Mouse (Mus musculus) G1E-ER4 (cell line): Measurements from ENCODE around the gene Ccdc148. TPM values are rescaled to one million over a fixed set of nuclear protein-coding genes. Genes with fewer than 3 reads are reported as not detected.

Source experiments
- GATA1 ChIP-seq: IDR thresholded peaks from one replicate; pipeline ENCODE4 v1.8.0; 2012; ENCODE audit warnings: low read length, inconsistent platforms
- polyA plus RNA-seq: library from polyadenylated mRNA; stranded (reverse); fragments of >175 nt; gene quantifications from 2 replicates; pipeline ENCODE4 v1.2.3, GENCODE M21; 2012

Ccdc148 gene
- polyA plus RNA-seq, 1 experiment, result not detected

DNA sequence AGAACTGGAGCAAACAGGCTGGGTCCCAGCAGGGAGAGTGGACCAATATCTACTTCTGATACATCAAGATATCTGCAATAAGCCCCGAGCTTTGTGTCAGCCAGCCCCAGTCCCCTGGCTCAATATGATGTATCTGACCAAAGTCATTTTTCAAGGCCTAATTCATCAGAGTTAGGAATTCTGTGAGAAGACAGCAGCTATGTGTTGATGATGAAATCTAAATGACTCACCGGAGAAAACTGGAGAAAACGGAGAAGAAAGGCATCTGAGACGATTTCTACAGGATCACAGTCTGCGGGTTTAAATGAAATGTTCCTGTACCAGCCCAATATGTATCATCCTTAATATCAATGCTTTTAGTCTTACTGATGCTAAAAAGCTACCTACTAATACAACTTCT is 365.1 kb downstream of the Ccdc148 start:
- TF ChIP-seq GATA1, result no peak

- TF ChIP-seq GATA1, result no peak
Measured at GRCm38 (mm10) chr2:58794489-58794888, 366.0 kb downstream of the Ccdc148 start.

GRCm38 (mm10) chr2:58790361-58790760 is 370.1 kb downstream of the Ccdc148 start:
- TF ChIP-seq GATA1, result no peak

GRCm38 (mm10) chr2:58789934-58790333 is 370.5 kb downstream of the Ccdc148 start:
- TF ChIP-seq GATA1, result no peak

GRCm38 (mm10) chr2:58787360-58787759 is 373.1 kb downstream of the Ccdc148 start:
- no peak for TF ChIP-seq GATA1

DNA sequence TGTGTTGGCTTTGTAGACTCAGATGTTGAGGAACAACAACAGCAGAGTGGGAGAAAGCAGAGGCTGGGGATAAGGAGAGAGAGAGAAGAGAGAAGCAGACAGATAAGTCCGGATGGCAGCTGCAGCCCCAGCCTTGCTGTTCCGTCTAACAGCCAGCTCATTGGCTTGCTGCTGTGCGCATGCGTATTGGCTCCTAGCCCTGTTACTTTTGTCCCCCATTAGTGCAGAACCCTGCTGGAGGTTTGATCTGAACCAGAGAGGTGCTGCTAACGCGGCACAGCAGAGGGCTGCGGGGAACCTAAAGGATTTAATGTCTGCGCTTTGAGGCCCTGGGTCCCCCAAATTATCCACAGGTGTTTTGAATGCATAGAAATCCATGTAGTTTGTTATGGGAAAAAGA is 373.8 kb downstream of the Ccdc148 start:
- TF ChIP-seq GATA1, result no peak

- no peak for TF ChIP-seq GATA1
Measured at GRCm38 (mm10) chr2:58786177-58786576, 374.3 kb downstream of the Ccdc148 start.

DNA sequence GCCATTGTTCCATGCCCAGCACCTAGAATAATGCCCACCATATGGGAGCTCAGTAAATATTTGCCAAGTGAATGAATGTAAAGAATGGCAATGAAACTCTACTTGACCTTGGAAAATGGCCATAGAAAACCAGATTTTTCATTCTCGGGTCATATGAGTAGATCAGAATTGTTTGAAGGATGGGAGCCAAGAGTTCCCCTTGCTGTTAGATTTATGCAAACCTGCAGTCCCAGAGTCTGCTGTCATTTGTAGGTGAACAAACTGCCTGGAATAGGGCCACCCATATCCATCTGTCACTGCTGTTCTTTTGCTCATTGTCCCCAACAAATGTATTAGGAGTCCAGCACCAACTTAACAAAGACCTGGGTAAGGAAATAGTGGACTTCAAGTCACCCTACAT is 377.0 kb downstream of the Ccdc148 start:
- no peak for TF ChIP-seq GATA1

- TF ChIP-seq GATA1, result no peak
Measured at GRCm38 (mm10) chr2:58778986-58779495, 381.4 kb downstream of the Ccdc148 start.

GRCm38 (mm10) chr2:58773833-58774232 is 386.6 kb downstream of the Ccdc148 start:
- TF ChIP-seq GATA1, result no peak

Other genes with a start within 250 kb of the Ccdc148 start
- 74.6 and 93.0 TPM in 2 replicates for gene Pkp4, start 167 bp upstream of the Ccdc148 start, polyA plus RNA-seq